Mouse (Mus musculus) cerebellum, adult 11 months (tissue): ENCODE measurements around the gene Tpi1.
"Not testable (repeated sequence)": the region's sequence is repeated elsewhere in the genome, so short reads cannot be mapped to it uniquely, and the experiment has no call there.

ENCODE experiments used
- DNase-seq: peaks from one replicate; pipeline ENCODE4 v3.0.0; 2022

Gene Tpi1

GRCm38 (mm10) chr6:124807986-124808357, 6.1 kb downstream of the Tpi1 start:
- DNase-seq, result no peak

- peak; percentile 6 for DNase-seq
Measured at GRCm38 (mm10) chr6:124807366-124807765, 6.7 kb downstream of the Tpi1 start.

- DNase-seq, result peak; percentile 26
Measured at GRCm38 (mm10) chr6:124806446-124807140, 7.5 kb downstream of the Tpi1 start.

- peak; percentile 89 for DNase-seq
Measured at GRCm38 (mm10) chr6:124805341-124806321, 8.5 kb downstream of the Tpi1 start.

DNA sequence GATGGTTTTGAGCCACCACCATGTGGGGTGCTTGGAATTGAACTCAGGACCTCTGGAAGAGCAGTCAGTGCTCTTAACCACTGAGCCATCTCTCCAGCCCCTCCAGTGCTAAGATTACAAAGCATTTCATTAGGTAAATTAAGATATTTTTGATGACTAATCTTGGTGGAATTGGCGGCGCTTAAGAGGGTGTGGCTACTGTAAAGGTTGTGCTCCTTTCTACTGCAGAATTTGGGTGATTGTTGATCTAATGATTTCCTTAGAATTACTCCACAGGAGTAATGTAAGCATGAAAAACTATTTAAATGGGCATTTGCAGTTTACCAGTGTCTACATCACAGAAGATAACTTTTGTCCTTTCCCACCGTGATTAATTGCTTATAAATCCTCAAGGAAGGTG, 9.8 kb downstream of the Tpi1 start:
- no peak for DNase-seq

- not testable (repeated sequence) for DNase-seq
Measured at GRCm38 (mm10) chr6:124803691-124804090, 10.4 kb downstream of the Tpi1 start.

DNA sequence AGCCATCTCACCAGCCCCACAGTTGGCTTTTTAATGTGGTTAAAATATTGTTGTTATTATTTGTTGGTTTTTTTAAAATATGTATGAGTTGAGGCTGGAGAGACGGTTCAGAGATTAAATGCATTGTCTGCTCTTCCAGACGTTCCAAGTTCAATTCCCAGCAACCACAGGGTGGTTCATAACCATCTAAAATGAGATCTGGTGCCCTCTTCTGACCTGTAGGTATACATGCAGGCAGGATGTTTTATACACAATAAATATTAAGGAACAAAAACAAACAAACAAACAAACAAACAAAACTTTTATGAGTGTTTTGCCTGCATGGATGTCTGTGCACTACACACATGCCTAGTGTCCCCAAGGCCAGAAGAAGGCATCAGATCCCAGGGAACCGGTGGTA, 11.0 kb downstream of the Tpi1 start:
- DNase-seq, result no peak

DNA sequence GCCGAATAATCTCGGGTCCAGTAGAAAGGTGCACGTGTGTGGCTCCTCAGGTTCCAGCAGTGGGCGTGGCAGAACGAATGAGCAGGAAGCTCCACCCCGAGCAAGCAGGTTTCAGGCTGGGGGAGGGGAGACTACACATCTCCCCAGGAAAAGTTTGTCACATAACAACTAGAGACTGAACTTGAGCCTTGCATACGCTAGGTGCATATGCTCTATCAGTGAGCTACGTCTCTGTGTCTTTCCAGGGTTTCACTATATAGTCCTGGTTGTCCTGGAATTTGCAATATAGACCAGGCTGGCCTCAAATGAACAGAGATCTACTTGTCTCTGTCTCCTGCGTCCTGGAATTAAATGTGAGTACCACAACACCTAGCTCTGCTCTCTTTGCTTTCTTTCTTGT, 11.7 kb downstream of the Tpi1 start:
- not testable (repeated sequence) for DNase-seq

GRCm38 (mm10) chr6:124796200-124796599, 17.9 kb downstream of the Tpi1 start:
- no peak for DNase-seq

GRCm38 (mm10) chr6:124795781-124796180, 18.3 kb downstream of the Tpi1 start:
- no peak for DNase-seq

DNA sequence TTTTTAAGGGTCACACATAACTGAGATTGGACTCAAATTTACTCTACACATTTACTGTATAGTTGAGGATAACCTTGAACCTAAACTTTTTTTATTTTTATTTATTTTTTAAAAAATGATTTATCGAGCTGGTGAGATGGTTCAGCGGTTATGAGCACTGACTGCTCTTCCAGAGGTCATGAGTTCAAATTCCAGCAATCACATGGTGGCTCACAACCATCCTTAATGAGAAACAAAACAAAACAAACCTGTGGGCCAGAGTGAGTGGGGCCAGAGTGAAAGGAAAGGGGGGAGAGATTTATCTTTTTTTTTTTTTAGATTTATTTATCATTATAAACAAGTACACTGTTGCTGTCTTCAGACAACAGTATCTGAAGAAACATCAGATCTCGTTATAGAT, 22.2 kb downstream of the Tpi1 start:
- no peak for DNase-seq

GRCm38 (mm10) chr6:124790121-124790520, 24.0 kb downstream of the Tpi1 start:
- DNase-seq, result no peak

GRCm38 (mm10) chr6:124789519-124789918, 24.6 kb downstream of the Tpi1 start:
- peak; percentile 8 for DNase-seq

DNA sequence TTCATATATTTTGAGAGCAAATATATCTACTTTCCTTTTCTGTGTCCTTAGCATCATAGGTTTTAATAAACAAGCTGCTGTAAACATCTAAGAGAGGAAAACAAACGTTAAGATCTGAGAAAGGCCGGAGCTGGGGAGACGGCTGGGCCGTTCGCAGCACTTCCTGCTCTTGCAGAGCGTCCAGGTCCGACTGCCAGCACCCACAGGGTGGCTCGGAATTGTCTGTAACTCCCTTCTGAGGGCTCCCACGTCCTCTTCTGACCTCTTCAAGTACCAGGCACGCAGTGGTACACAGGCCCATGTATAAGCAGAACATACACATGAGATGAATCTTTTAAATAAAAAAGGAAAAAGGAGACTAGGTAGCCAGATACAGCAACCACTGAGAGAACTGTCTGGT, 26.4 kb downstream of the Tpi1 start:
- DNase-seq, result peak; percentile 35

GRCm38 (mm10) chr6:124786756-124787420, 27.2 kb downstream of the Tpi1 start:
- DNase-seq, result peak; percentile 84

- no peak for DNase-seq
Measured at GRCm38 (mm10) chr6:124782436-124782835, 31.7 kb downstream of the Tpi1 start.

- DNase-seq, result no peak
Measured at GRCm38 (mm10) chr6:124780917-124781316, 33.2 kb downstream of the Tpi1 start.

DNA sequence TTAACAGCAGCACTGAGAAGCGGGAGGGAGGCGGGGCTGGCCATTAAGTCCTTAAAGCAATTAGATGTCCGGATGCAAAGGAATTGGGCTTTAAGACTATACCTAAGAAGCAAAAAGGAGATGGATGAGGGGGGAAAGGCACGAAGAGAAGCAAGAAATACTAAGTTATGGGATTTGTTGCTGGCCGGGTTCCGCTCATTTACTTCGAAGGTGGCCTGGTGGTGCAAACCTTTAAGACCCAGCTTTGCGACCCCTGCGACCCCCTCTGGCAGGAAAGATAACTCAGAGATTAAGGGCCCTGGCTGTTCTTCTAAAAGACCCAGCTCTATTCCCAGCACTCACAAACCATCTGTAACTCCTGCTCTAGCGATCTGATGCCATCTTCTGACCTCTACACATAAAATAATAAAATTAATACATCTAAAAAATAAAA, 34.1 kb downstream of the Tpi1 start:
- DNase-seq, result no peak

GRCm38 (mm10) chr6:124779222-124779983, 34.7 kb downstream of the Tpi1 start, which contains the start of gene Lrrc23:
TSS of gene Lrrc23 (minus strand) at chr6:124779727.
- peak; percentile 11 for DNase-seq

DNA sequence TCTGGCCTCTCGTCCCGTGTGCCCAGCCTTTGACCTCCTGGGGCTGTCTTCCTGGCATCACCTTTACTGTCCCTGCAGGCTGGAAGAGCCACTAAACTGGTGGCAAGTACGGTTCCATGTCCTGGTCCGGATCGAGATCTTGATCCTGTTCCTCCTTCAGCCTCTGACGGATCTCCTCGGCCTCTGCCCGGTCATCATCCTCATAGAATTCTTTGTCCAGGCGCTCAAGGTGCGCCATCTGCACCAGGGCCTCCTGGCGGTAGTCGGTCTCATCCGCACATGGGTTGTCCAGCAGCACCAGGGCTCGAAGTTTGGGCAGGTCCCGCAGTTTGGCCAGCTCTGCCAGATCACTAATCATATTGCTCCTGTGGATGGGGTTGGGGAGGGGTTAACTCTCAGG, 43.6 kb downstream of the Tpi1 start:
- DNase-seq, result peak; percentile 53

DNA sequence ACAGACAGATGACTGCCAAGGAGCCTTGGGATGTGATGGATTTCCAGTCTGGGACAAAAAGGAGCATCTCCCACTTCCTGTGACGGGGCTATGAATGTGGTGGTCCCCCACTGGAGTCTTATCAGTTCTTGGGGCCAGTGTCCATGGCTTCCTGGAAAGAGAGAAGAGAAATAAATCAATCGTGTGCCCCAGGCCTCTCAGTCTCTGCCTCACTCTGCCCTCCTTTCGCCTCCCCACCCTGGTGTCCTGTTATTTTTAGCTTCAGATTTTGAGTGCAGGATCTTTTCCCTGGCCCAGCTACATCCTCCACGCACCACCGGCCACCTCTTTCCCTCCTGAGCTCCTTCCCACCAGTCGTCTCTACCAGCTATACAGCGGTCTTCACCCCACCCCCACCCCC, 44.1 kb downstream of the Tpi1 start:
- DNase-seq, result no peak

DNA sequence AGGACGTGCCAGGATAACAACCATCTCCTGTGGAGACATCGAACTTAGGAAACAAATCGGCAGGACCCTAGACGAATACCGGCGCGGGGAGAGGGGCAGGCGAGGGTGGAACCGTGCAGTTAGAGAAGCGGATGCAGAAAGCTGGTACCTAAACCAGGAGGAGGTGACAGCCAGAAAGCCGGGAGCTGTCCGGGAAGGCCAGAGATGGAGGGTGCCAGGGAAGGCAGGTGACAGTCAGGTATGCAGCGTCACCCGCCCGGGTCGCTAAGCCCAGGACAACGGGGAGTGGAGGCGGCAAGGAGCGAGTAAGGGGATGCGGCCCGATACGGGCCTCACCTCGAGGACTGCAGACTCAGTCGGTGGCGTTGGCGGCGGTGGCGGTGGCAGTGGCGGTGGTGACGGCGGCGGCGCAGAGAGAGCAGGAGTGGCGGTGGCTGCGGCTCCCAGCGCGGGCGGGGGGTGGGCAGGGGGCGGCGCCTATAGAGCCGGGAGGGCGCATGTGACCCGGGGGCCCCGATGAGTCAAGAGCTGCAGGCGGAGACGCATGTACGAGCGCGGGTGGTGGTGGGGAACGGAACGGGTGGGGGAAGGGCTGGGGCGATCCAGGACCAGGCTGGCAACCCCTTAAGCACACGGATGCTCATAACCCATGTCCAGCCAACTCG, 44.9 kb downstream of the Tpi1 start, which contains the start of gene Eno2:
TSS of gene Eno2 (minus strand) at position 573 of the 665 bp plus-strand sequence.
- DNase-seq, result peak; percentile 75
